Mouse (Mus musculus) lung, postnatal 36 days (tissue): Measurements from ENCODE around the gene Prkar2a.

ENCODE experiments used
- DNase-seq: peaks from one replicate; pipeline ENCODE4 v3.0.0; 2022; ENCODE audit warnings: mixed read lengths

Prkar2a gene

DNA sequence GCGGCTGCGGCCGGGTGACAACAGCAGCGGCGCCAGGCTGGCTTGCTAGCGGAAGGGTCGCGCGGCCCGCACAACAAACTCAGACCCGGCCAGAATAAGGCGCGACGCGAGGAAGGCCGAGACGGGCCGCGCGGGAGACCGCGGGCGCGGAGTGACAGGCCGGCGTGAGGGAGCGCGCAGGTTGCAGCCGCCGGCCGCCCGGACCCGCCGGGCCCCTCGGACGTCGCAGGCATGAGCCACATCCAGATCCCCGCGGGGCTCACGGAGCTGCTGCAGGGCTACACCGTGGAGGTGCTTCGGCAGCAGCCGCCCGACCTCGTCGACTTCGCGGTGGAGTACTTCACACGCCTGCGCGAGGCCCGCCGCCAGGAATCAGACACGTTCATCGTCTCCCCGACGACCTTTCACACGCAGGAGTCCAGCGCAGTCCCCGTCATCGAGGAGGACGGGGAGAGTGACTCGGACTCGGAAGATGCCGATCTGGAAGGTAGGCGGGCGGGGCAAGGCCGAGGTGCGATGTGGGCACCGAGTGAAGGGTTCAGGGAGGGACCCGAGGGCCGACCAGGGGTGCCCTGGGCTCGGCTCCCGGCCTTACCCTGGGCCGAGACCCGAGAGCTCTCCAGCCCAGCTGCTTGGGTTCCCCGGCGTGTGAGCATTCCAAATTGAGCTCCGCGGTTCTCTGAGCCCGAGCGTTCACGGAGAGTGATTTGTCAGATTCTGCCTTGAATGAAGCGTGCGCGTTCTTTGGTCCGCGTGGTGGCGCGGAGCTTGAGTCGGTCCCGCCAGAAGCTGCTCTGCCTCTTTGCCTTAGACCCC is 3.3 kb downstream of the Prkar2a start:
- peak; percentile 65 for DNase-seq

DNA sequence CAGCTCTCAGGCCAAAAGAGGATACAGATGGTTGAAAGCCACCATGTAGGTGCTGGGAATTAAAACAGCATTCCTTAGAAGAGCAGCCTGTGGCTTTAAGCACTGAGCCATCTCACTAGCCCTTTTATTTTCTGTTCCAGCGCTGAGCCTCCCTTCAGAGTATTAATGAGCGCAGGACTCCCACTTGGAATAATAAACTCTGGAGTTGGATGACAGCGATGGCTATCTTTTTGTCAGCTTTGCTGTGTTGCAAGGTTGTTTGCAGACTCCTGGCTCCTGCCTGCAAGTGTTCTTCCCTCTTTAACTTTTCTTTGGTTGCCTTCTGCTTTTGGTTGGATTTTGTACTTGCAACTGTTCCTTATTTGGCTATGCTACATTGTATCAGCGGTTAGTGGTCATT is 4.8 kb downstream of the Prkar2a start:
- DNase-seq = no peak

DNA sequence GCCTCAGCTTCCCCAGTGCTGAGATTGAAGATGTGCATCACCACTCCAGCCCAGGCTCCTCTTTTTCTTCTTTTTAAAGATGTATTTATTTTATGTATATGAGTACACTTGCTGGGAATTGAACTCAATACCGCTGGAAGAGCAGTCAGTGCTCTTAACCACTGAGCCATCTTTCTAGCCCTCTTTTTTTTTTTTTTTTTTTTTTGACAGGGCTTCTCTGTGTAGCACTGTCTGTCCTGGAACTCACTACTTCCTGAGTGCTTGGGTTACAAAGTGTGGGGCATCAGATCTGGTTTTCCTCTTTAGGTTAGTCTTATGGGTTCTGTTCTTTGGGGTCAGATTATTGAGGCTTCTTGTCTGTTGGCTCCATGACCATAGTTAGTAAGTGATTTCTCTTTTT is 5.4 kb downstream of the Prkar2a start:
- no peak for DNase-seq

DNA sequence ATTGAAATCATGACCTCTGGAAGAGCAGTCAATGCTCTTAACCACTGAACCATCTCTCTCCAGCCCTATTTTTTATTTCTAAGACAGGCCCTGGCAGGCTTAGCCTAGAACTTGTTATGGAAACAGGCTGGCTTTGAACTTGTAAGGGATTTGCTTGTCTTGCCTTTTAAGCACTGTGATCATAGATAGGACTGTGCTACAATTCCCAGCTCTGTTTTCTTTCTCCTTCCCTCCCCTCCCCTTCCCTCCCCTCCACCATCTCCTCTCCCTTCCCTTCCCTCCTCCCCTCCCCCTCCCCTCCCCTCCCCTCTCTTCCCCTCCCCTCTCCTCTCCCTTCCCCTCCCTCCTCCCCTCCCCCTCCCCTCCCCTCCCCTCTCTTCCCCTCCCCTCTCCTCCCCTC is 13.4 kb downstream of the Prkar2a start:
- no peak for DNase-seq

DNA sequence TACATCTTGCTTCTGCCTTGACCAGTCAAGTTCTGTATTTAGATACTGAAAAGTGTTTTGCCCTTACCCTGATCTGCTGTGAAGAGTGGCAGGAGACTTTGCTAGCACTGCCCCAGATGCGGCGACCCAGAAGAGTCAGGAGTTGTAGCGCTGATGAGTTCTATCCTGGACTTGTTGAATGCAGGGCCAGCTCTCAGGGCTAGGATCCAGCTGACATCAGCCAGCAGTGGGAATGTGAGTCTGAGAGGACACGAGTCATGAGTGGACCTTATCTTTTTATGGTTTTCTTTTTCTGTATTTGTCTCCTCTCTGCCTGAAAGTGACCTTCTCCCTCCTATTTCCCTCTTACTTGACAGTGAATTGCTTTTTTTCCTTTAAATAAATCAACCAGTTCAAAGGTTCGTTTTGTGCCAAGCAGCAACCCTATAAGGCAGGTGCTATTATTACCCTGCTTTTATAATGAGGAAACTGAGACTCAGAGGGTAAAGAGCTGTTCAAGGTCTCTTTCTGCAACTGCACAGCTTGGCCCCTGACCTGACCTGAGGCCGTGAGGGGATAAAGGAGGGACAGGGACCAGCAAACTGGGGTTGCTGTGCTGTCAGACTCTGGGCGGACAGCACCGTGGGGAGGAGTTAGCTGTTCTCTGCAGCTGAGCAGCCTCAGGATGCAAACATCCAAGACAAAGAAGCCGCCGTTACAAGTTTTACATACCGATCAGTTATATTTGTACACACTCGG is 14.4 kb downstream of the Prkar2a start:
- no peak for DNase-seq

DNA sequence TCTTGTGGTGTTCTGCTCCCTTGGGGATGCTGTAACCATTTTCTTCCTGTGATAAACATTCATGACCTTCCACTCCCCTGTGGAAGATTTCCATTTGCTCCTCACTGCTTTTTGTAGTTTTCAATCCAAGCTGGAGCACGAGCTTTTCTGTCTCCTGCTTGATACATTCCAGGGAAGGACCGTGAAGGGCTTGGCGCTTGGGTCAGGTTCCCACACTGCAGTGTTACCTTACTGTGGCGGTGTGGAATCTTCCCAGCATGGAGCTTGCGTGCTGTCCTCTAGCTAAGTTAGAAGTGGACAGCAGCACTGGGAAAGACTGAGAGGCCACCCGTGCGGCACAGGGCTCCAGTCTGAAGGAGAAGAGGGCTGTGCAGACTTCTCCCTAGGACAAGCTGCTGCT is 15.5 kb downstream of the Prkar2a start:
- DNase-seq = no peak

DNA sequence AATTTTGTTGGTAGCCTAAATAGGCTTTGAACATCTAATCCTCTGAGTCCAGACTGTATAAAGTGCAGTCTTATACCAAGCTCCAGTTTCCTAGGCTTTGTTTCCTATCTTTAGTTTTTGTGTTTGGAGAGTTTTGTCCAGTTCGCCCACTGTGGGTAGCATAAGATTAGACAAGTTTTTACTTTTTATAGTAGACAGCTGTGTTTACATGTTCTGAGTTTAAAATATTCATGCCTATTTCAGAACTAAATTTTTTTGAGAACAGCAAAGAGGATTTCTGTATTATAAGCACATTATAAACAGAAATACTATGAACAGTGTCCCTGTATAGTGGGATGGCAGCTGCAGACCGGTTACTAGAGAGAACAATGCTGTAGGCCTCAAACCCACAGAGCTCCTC is 18.1 kb downstream of the Prkar2a start:
- no peak for DNase-seq

DNA sequence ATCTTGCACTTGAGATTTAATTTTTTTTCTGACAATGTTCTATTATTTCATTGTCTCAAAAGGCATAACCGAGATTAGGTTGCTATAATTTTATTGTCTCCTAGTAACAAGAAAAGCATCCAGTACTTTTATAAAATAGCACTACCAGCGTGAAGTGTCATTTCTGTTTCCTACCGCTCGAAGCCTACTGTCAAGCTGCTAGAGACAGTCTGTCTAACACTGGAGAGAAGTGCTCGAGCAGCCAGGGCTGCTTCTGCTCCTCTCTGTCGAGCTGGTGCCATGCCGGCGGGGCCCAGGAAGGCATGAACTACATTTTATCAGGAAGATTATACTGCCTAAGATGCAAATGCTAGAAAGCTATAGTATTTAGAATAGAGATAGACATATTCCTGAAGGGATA is 19.7 kb downstream of the Prkar2a start:
- DNase-seq = no peak

DNA sequence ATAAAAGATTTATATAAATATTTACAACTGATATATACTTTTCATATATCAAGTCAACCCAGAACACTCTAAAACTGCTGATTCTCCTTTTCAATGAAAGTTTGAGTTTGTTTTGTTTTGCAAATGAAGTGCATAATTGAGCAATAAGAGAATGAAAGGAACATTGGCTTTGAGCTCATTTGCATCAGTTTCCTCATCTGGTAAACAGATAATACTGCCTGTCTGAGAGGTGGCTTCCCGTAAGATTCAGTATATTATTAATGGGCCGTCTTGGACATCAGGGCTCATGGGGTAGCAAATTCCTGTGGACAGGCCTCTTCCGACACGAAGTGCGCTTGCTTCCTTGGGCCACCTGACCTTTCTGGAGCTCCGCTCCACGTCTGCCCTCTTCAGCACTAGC is 21.7 kb downstream of the Prkar2a start:
- no peak for DNase-seq

DNA sequence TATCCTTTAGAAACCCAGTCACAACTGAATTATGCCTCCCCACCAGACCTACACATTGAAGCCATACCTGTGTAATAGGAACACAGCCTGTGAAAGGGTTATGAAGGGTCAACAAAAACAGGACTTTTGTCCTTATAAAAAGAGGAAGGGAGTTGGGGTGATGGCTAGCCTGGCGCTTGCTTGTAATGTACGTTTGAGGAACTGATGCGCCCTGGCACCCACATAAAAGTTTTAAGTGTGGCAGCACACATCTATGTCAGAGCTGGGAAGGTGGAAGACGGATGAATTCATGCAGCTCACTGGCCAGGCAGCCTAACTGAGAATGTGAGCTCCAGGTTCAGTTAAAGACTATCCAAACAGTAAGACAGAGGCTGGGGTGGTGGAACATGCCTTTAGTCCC is 27.1 kb downstream of the Prkar2a start:
- peak; percentile 42 for DNase-seq

DNA sequence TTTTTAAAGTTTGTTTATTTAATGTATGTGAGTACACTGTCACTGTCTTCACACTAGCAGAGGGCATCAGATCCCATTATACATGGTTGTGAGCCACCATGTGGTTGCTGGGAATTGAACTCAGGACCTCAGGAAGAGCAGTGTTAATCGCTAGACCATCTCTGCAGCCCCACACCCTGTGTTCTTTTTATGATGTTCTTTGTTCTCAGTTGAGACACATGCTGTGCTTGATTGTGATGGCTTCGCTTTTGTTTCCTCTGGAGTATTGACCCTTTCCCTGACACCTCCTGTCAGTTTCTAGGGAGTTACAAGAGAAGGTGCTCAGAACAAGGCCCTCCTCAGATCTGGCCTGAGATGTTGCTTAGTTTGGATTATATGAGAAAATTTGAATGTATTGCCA is 34.6 kb downstream of the Prkar2a start:
- DNase-seq = no peak

DNA sequence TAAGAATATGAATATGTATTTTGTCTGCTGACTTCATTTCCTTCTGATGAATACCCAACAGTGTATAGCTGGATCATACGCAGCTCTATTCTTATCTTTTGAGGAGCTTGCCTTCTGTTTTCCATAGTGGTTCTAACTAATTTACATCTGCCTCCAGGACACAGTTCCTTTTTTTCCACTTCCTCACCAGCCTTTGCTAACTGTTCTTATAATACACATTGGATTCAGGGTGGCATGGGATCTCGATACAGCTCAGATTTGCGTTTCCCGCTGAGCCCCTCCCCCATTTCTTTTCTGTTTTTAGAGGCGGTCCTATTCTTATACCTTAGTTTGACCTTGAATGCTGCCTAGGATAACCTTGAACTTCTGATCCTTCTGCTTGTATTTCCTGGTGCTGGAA is 37.0 kb downstream of the Prkar2a start:
- no peak for DNase-seq

DNA sequence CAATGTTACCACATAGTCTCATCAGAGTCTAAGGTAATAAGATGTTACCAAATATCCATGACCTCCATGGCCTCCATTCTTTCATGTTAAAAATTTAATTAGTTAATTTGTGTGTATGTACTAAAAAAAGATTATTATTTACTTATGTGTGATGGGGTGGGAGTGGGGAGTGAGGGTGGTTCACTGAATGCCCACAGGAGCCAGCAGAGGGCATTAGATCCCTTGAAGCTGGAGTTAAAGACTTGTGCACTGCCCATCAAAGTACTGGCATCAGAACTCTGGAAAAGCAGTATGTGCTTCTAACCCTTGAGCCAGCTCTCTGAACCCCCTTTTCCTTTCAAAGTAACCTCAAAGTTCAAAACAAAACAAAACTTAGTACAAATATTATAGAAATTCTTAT is 39.9 kb downstream of the Prkar2a start:
- DNase-seq = peak; percentile 15

DNA sequence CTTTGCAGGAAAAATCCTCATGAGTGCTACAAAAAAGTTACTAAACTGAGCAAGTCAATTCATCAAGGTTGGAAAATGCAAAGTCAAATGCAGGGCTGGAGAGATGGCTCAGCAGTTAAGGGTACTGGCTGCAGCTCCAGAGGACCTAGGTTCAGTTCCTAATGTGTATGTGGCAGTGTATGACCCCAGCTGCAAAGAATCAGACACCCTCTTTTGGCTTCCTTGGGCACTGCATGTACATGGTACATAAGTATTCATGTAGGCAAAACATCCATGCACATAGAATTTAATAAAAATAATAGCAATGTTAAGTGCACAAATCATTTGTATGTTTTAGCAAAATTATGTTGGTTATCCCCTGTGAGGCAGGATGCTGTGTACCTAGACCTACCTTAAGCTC is 43.3 kb downstream of the Prkar2a start:
- no peak for DNase-seq

DNA sequence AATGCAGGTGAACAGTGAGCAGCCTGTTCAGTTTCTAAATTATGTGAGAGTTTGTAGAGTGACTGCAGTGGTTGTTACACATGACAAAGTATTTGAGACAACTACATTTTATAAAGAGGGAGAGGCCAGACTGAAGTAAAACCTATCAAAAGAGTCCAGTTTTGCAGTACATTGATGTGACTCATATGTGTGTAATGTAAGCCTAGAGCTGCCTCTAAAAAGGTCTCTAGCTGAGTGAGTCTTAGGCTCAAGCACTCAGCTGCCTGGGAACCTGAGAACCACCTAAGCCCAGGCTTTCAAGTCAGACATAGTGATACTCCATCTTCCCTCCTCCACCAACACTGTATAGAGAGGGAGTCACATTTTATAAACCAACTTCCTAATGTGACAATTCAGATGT is 45.5 kb downstream of the Prkar2a start:
- DNase-seq = no peak

DNA sequence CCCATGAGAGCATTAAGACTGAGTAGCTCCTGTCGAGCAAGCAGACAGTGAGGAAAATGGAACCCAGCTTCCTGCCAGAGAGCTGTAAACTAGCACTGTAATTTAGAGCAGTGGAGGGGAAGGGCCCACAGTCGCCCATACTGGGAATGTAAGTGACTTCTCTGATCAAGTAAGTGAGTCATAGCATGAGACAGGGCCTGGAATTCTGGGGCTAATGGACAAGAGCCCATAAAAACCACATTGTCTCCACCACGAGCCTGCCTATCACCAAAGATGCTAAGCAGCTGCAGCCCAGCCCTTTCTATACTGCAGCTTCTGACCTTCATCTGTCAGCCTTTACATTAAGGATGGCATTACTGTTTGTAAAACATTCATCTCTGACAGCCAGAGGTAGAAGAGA is 50.1 kb downstream of the Prkar2a start:
- DNase-seq = no peak

DNA sequence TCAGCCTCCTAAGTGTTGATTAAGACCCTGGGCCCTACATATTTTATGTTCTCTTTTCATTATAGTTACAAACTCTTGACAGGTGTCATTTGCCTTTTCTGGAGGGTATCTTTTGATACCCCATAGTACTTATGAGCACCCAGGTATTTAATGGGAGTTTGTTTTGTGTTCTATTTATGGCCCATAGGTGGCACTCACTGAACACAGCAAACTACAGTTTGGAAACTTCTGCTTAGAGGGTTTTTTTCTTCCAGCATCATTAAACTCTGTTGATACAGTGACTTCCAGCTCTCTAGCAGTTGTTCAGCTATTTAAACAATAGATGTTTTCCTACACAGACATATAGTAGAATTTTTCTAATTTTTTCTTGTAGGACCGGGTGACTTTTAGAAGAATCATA is 50.9 kb downstream of the Prkar2a start:
- no peak for DNase-seq

DNA sequence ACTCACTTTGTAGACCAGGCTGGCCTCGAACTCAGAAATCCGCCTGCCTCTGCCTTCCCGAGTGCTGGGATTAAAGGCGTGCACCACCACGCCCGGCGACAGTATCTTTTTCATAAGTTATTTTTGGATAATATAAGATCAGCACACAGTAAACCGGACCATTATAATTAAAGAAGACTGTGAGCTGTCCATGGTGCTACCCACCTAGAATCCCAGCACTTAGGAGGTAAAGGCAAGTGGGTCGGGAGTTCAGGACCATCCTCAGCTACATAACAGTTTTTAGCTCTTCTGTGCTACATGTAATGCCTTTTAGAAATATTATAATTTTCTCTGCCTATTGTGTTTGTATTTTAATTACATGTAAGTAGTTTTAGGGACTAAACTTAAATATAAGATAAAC is 52.9 kb downstream of the Prkar2a start:
- DNase-seq = no peak

DNA sequence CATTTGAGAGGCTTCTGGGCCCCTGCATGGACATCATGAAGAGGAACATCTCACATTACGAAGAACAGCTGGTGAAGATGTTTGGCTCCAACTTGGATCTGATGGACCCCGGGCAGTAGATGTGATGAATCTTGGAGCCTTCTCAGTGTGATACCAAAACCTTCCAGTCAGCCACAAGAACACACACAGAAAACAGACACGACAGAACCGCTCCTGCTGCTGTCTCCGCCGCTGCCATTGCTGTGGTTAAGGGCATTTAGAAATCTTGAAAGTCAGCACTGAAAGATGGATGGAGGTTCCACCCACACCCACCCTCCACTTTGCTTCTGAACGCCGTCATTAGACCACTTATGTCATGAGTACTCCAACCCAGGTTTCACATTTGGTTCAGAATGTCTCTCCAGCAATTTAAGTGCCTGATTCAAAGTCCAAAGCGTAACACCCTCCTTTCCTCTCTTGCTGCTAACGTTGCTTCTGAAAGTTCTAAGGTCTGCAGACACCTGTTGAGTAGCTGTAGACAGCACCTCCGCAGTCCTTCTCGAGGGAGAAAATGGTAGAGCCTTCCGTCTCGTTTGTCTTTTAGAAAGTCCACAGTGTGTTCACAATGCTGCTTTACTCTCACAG is 57.9 kb downstream of the Prkar2a start:
- no peak for DNase-seq

DNA sequence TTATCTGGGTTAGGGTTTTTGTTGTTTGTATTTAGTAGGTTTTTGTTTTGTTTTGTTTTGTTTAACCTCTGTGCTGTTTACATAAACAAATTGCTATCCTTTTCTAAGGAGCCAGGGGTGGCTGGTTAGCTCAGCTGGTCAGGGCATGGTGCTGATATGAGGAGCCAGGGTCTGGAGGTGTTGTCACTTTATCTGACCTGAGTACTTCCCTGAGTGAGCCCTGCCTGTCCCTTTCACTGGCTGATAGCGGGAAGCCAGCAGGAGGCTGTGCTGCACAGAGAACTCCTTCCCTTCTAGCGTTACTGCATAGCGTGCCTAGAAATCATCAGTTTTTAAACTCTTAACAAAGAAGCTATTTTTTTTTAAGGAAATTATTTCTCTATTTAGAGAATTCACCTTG is 58.6 kb downstream of the Prkar2a start:
- no peak for DNase-seq

DNA sequence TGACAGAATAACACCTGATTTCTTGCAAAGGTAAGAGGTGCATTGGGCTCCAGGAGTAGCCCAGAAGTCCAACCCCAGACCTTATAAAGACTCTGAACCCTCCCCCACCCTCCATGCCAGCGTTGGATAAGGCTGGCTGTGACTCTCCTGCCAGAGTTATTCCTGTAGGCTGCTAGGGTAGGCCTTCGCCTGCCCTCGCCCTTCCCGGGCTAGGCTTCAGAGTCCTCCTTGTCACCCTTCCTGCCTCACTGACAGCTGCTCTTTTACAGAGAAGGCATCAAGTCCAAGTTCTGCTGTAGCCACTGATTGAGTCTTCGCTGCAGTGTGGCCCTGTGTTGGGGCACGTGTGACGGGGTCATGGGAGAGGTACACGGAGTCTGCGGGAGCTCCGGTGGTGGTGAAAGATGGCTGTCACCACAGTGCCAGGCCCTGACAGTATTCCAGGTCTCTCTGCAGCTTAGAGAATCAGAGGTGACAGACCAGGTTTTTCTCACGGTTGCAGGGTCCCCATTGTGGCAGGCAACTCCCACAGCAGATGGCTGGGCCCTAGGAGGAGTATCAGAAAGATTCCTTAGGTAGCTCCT is 59.6 kb downstream of the Prkar2a start:
- DNase-seq = no peak

DNA sequence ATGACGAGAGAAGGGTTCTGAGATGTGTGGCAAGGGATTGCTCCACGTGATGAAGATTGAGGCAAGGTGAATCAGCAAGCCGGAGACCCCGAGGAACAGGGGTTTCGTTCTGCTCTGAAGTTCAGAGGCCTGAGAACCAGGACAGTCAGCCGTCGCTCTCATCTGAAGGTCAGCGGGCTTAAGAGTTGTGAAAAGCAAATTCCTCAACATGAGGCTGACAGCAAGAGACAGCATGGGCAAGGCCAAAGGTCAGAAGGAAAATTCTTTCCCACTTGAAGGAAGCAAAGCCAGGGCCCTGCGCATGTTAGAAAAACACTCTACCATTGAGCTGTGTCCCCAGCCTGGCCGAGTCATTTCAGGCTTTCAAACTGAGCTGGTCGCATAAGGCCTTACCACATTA is 61.5 kb downstream of the Prkar2a start:
- DNase-seq = no peak

DNA sequence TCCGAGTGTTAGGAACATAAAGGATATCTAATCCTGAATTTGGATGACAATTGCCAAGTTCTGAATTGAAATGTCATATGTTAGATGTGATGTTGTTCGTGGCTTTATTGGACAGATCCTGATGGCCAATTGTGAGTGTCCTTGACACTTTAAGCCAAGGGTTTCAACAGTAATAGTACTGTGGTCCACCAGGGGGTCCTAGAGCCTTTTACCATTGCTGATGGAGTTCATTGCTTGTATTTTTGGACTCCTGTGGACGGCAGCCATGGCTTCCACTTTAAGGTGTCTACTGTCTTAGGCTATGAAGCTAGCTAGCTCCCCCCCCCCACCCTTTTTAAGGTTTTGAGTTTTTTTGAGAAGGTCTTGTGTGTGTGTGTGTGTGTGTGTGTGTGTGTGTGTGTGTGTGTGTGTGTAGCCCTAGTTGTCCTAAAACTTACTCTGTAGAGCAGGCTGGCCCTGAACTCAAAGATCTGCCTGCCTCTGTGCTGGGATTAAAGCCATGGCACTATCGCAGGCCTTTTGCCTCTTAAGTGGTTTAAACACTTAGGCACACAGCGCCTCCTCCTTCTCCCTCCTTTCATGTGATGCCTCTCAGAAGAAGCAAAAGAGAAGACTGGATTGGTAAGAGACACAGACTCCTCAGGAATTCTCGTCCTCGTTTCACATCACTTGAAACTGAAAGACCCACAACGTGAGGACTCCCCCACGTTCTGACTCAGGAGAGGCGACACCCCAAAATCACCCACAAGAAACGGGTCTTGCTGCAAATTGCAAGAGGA is 63.2 kb downstream of the Prkar2a start:
- DNase-seq = no peak
